Mouse (Mus musculus) CH12.LX (cell line): ENCODE data around the gene Tmem8b.

ENCODE experiments used
- BHLHE40 ChIP-seq: IDR thresholded peaks from 2 replicates; pipeline ENCODE4 v1.6.1; 2011; ENCODE audit warnings: mild to moderate bottlenecking, low read depth, low read length, improper control_type of control experiment
- CTCF ChIP-seq, 2 experiments: IDR thresholded peaks in 1 of 2; conservative IDR thresholded peaks in 1 of 2; 2 replicates each; pipeline ENCODE4 v1.5.1; 2011 to 2012; ENCODE audit warnings: low read depth in 2 of 2, low read length in 2 of 2, improper control_type of control experiment in 1 of 2, inconsistent platforms in 1 of 2, mild to moderate bottlenecking in 1 of 2, moderate library complexity in 1 of 2
- EP300 ChIP-seq: IDR thresholded peaks from 2 replicates; pipeline ENCODE4 v1.6.1; 2011; ENCODE audit warnings: low read length, improper control_type of control experiment
- ETS1 ChIP-seq: conservative IDR thresholded peaks from 2 replicates; pipeline ENCODE4 v1.6.1; 2012; ENCODE audit warnings: low read depth, mild to moderate bottlenecking, inconsistent platforms, low read length, improper control_type of control experiment, moderate library complexity
- KAT2A ChIP-seq: IDR thresholded peaks from 2 replicates; pipeline ENCODE4 v1.6.1; 2012; ENCODE audit warnings: low read length, improper control_type of control experiment, inconsistent platforms; ENCODE audit not compliant: insufficient replicate concordance
- MAFK ChIP-seq: IDR thresholded peaks from 2 replicates; pipeline ENCODE4 v1.6.1; 2011; ENCODE audit warnings: low read length, improper control_type of control experiment; ENCODE audit not compliant: insufficient replicate concordance
- POLR2A ChIP-seq: IDR thresholded peaks from 2 replicates; pipeline ENCODE4 v1.6.1; 2011; ENCODE audit warnings: low read depth, mild to moderate bottlenecking, improper control_type of control experiment, low read length
- POLR2AphosphoS2 ChIP-seq: IDR thresholded peaks from 2 replicates; pipeline ENCODE4 v1.6.1; 2011; ENCODE audit warnings: low read depth, low read length, improper control_type of control experiment
- RCOR1 ChIP-seq: conservative IDR thresholded peaks from 2 replicates; pipeline ENCODE4 v1.6.1; 2012; ENCODE audit warnings: low read depth, mild to moderate bottlenecking, inconsistent platforms, low read length, improper control_type of control experiment
- TCF12 ChIP-seq: IDR thresholded peaks from 2 replicates; pipeline ENCODE4 v1.6.1; 2014; ENCODE audit warnings: low read depth, mild to moderate bottlenecking, inconsistent platforms, low read length, improper control_type of control experiment
- USF1 ChIP-seq: IDR thresholded peaks from 2 replicates; pipeline ENCODE4 v1.6.1; 2014; ENCODE audit warnings: low read depth, mild to moderate bottlenecking, inconsistent platforms, low read length, improper control_type of control experiment
- ZC3H11A ChIP-seq: IDR thresholded peaks from 2 replicates; pipeline ENCODE4 v1.6.1; 2012; ENCODE audit warnings: low read depth, mild to moderate bottlenecking, inconsistent platforms, low read length, improper control_type of control experiment
- ZNF384 ChIP-seq: IDR thresholded peaks from 2 replicates; pipeline ENCODE4 v1.6.1; 2012; ENCODE audit warnings: low read depth, low read length, improper control_type of control experiment, inconsistent platforms

DNA sequence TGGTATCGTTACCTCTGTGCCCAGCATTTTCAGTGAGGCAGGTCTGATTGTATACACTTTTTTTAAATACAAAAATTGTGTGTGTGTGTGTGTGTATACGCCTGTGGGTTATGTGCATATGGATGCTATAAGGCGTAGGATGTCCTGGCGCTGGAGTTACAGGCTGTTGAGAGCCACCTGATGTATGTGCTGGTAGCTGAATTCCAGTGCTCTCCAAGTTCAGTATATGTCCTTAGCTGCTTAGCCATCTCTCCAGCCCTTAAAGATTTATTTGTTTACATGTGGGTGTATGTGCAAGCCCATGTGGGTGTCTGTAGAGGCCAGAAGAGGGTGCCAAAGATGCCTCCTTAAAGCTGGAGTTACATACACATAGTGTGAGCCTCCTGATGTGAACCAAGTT, 11.6 kb upstream of the Tmem8b start:
- peak in 1 of 2 experiments; percentile 23; a peak in 2 of 4 replicates for TF ChIP-seq CTCF (conservative IDR thresholded peaks at IDR 0.05 in 1 of 2, IDR thresholded peaks at IDR 0.05 in 1 of 2; ENCODE audit: low read depth in 2 of 2, low read length in 2 of 2)
- no peak for TF ChIP-seq POLR2AphosphoS2
- TF ChIP-seq ZNF384: no peak
- no peak for TF ChIP-seq POLR2A
- TF ChIP-seq KAT2A: no peak
- TF ChIP-seq ETS1: no peak
- TF ChIP-seq RCOR1: no peak
- TF ChIP-seq TCF12: no peak
- TF ChIP-seq USF1: no peak
- TF ChIP-seq BHLHE40: no peak
- no peak for TF ChIP-seq EP300
- no peak for TF ChIP-seq MAFK
- TF ChIP-seq ZC3H11A: no peak
